Mouse (Mus musculus) stomach, postnatal 0 days (tissue): ENCODE measurements around the gene 2310022B05Rik. TPM values are rescaled to one million over a fixed set of nuclear protein-coding genes. Genes with fewer than 3 reads are reported as not detected.

ENCODE experiments used
- ATAC-seq: fragments of 200-750 bp; cut with Nextera tagmentation; 2 replicates; pipeline ENCODE4 v1.8.0; 2017; ENCODE audit not compliant: low FRiP score, low TSS enrichment
- DNase-seq: peaks from one replicate; pipeline ENCODE4 v3.0.0-alpha.2; 2016; ENCODE audit warnings: low spot score
- H3K27ac ChIP-seq: fragments of 300-500 bp; sonication (generic); replicated peaks from 2 replicates; pipeline ENCODE4 v1.5.1; 2014; ENCODE audit warnings: mild to moderate bottlenecking, control low read depth
- H3K27me3 ChIP-seq: fragments of 300-500 bp; sonication (generic); 2 replicates; pipeline ENCODE4 v1.6.1; 2014; ENCODE audit warnings: low read length; ENCODE audit not compliant: control insufficient read depth, insufficient read depth
- H3K36me3 ChIP-seq: fragments of 300-500 bp; sonication (generic); 2 replicates; pipeline ENCODE4 v1.6.1; 2014; ENCODE audit warnings: low read length, mixed read lengths; ENCODE audit not compliant: control insufficient read depth, insufficient read depth
- H3K4me1 ChIP-seq: fragments of 300-500 bp; sonication (generic); replicated peaks from 2 replicates; pipeline ENCODE4 v1.6.1; 2014; ENCODE audit warnings: antibody characterized with exemption; ENCODE audit not compliant: control insufficient read depth, insufficient read depth
- H3K4me2 ChIP-seq: fragments of 300-500 bp; sonication (generic); replicated peaks from 2 replicates; pipeline ENCODE4 v1.6.1; 2014; ENCODE audit warnings: low read depth, mild to moderate bottlenecking, control low read depth, moderate library complexity
- H3K4me3 ChIP-seq: fragments of 300-500 bp; sonication (generic); 2 replicates; pipeline ENCODE4 v1.5.1; 2014; ENCODE audit warnings: low read depth, low read length, control low read depth
- H3K9ac ChIP-seq: fragments of 300-500 bp; sonication (generic); 2 replicates; pipeline ENCODE4 v1.6.1; 2014; ENCODE audit warnings: mild to moderate bottlenecking, low read length, control low read depth, mixed read lengths
- H3K9me3 ChIP-seq: fragments of 300-500 bp; sonication (generic); 2 replicates; pipeline ENCODE4 v1.6.1; 2016; ENCODE audit warnings: low read length; ENCODE audit not compliant: control insufficient read depth
- CTCF ChIP-seq: IDR thresholded peaks from 2 replicates; pipeline ENCODE4 v1.5.1; 2016; ENCODE audit warnings: antibody characterized with exemption, low read depth, mild to moderate bottlenecking, moderate library complexity
- EP300 ChIP-seq: optimal IDR thresholded peaks from 2 replicates; pipeline ENCODE3; 2016; ENCODE audit warnings: antibody characterized with exemption
- WGBS: fragments of 180-500 bp; shearing (Covaris S2); extraction: QIAGEN DNeasy Blood & Tissue Kit; methylation state at CpG from one replicate; pipeline ENCODE4 v1.1.7; 2014; 5-methylcytosine and 5-hydroxymethylcytosine counted together
- polyA plus RNA-seq: library from polyadenylated mRNA; unstranded; fragments of >200 nt; fragmentation: Nextera tagmentation; extraction: Ambion mirVana; gene quantifications from 2 replicates; pipeline ENCODE4 v1.2.1, GENCODE M21; 2015

Gene 2310022B05Rik
- polyA plus RNA-seq, 1 experiment from 2014 or later = 17.9 TPM

DNA sequence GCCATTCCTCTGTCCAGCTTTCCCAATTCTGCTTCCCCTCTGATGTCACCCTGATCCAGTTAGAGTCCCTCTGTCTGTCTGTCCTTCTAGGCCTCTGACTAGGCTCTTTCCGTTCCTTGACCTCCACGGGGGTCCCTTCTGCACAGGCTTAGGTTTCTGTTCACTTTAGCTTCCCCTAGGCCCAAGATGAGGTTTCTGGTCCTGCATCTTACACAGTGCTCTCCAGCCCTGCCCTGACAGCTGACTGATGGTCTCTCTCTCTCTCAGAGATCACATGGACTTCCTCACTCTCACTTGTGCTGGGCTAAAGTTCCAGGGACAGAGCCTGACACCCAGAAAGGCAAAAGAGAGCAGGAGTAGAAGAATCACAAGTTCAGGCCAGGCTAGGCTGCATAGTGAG lies 76.6 kb downstream of the 2310022B05Rik start:
- Histone ChIP-seq H3K4me1 (0 out of 2 replicates have a peak, but pooled peaks cover 2% of the 10 kb centered on the region), H3K27ac (no peak overlapping the region), H3K9me3 (no peaks in the 10 kb centered on the region), H3K36me3 (no peaks in the 10 kb centered on the region), H3K4me2 (no peak overlapping the region), H3K9ac (no peak overlapping the region), H3K4me3 (no peak overlapping the region), H3K27me3 (no peaks in the 10 kb centered on the region)
- TF ChIP-seq EP300 = no peak
- no peak for TF ChIP-seq CTCF
- WGBS = 94% methylated on average over 2 of the region's 2 CpGs
- DNase-seq = no peak
- ATAC-seq = no peak

Other genes starting within 250 kb of the 2310022B05Rik start
- 1.9 and 2.0 TPM in 2 replicates for gene Pgbd5, start 223.7 kb downstream of the 2310022B05Rik start, polyA plus RNA-seq
- gene Cog2, start 142.6 kb downstream of the 2310022B05Rik start, polyA plus RNA-seq = 23.3 and 24.9 TPM in 2 replicates
- gene Agt, start 93.7 kb downstream of the 2310022B05Rik start, polyA plus RNA-seq = 42.8 and 44.5 TPM in 2 replicates
- gene Capn9, start 87.3 kb downstream of the 2310022B05Rik start, polyA plus RNA-seq = 12.8 and 17.6 TPM in 2 replicates
- gene Ttc13, start 58.6 kb upstream of the 2310022B05Rik start, polyA plus RNA-seq = 18.7 and 19.7 TPM in 2 replicates
- gene Arv1, start 58.8 kb upstream of the 2310022B05Rik start, polyA plus RNA-seq = 11.0 and 11.2 TPM in 2 replicates
- gene Fam89a, start 88.5 kb upstream of the 2310022B05Rik start, polyA plus RNA-seq = 12.5 and 13.0 TPM in 2 replicates
- gene Trim67, start 129.7 kb upstream of the 2310022B05Rik start, polyA plus RNA-seq = 0.23 and 0.33 TPM in 2 replicates
- gene Gnpat, start 199.7 kb upstream of the 2310022B05Rik start, polyA plus RNA-seq = 41.1 and 41.4 TPM in 2 replicates
- gene 2810004N23Rik, start 199.8 kb upstream of the 2310022B05Rik start, polyA plus RNA-seq = 20.2 and 21.3 TPM in 2 replicates
- gene Exoc8, start 234.3 kb upstream of the 2310022B05Rik start, polyA plus RNA-seq = 4.9 and 5.9 TPM in 2 replicates
- 4.9 and 5.0 TPM in 2 replicates for gene Sprtn, start 234.5 kb upstream of the 2310022B05Rik start, polyA plus RNA-seq